Mouse (Mus musculus) embryonic facial prominence, embryonic 12.5 days (tissue): Measurements from ENCODE around the gene Pdk2. TPM values are rescaled to one million over a fixed set of nuclear protein-coding genes. Genes with fewer than 3 reads are reported as not detected.

Experiments used
- ATAC-seq: fragments of 200-750 bp; cut with Nextera tagmentation; 2 replicates; pipeline ENCODE4 v1.8.0; 2017; ENCODE audit not compliant: insufficient number of reproducible peaks, insufficient read depth, low FRiP score, low TSS enrichment
- H3K27ac ChIP-seq: fragments of 300-500 bp; sonication (generic); 2 replicates; pipeline ENCODE4 v1.5.1; 2016; ENCODE audit warnings: mild to moderate bottlenecking
- H3K27me3 ChIP-seq: fragments of 300-500 bp; sonication (generic); 2 replicates; pipeline ENCODE4 v1.6.1; 2016; ENCODE audit warnings: mild to moderate bottlenecking, moderate library complexity
- H3K36me3 ChIP-seq: fragments of 300-500 bp; sonication (generic); 2 replicates; pipeline ENCODE4 v1.6.1; 2016; ENCODE audit warnings: mild to moderate bottlenecking
- H3K4me1 ChIP-seq: fragments of 300-500 bp; sonication (generic); 2 replicates; pipeline ENCODE4 v1.6.1; 2016
- H3K4me2 ChIP-seq: fragments of 300-500 bp; sonication (generic); replicated peaks from 2 replicates; pipeline ENCODE4 v1.6.1; 2016; ENCODE audit warnings: mild to moderate bottlenecking, moderate library complexity
- H3K4me3 ChIP-seq: fragments of 300-500 bp; sonication (generic); 2 replicates; pipeline ENCODE4 v1.5.1; 2016; ENCODE audit warnings: mild to moderate bottlenecking
- H3K9ac ChIP-seq: fragments of 300-500 bp; sonication (generic); 2 replicates; pipeline ENCODE4 v1.6.1; 2016; ENCODE audit warnings: mild to moderate bottlenecking, moderate library complexity
- H3K9me3 ChIP-seq: fragments of 300-500 bp; sonication (generic); 2 replicates; pipeline ENCODE4 v1.6.1; 2016; ENCODE audit warnings: mild to moderate bottlenecking, moderate library complexity
- WGBS: fragments of 180-500 bp; shearing (Covaris S2); methylation state at CpG from one replicate; pipeline ENCODE4 v1.1.7; 2016; 5-methylcytosine and 5-hydroxymethylcytosine counted together
- polyA plus RNA-seq: library from polyadenylated mRNA; unstranded; fragments of >200 nt; fragmentation: Nextera tagmentation; extraction: Ambion mirVana; gene quantifications from 2 replicates; pipeline ENCODE4 v1.2.1, GENCODE M21; 2016

The Pdk2 gene
- polyA plus RNA-seq, 1 experiment from 2014 or later, result 30.4 TPM

GRCm38 (mm10) chr11:95069226-95069957, 28.2 kb upstream of the Pdk2 start:
- Histone ChIP-seq H3K4me1 (peaks cover 2% of the 10 kb centered on the region; the same call in 1 of the 2 replicates), H3K4me3 (no peak overlapping the region), H3K27ac (no peak overlapping the region), H3K36me3 (no peaks in the 10 kb centered on the region), H3K9me3 (no peaks in the 10 kb centered on the region), H3K4me2 (no peak overlapping the region), H3K9ac (no peak overlapping the region), H3K27me3 (peaks cover 4% of the 10 kb centered on the region)
- no peak for ATAC-seq
- 85% methylated on average over 10 of the region's 10 CpGs for WGBS

GRCm38 (mm10) chr11:95056768-95057501, 15.8 kb upstream of the Pdk2 start:
- 19% methylated on average over 19 of the region's 19 CpGs for WGBS
- Histone ChIP-seq H3K27me3 (peaks cover 13% of the 10 kb centered on the region), H3K9ac (no peak overlapping the region), H3K4me1 (peaks cover 11% of the 10 kb centered on the region; the same call in 1 of the 2 replicates), H3K4me2 (peak overlapping the region; percentile 26), H3K27ac (no peak overlapping the region), H3K36me3 (no peaks in the 10 kb centered on the region), H3K4me3 (no peak overlapping the region), H3K9me3 (no peaks in the 10 kb centered on the region)
- ATAC-seq, result peak; percentile 41; the same call in 1 of the 2 replicates

GRCm38 (mm10) chr11:95053062-95053461, 11.9 kb upstream of the Pdk2 start:
- Histone ChIP-seq H3K27ac (no peak overlapping the region), H3K9ac (no peak overlapping the region)

GRCm38 (mm10) chr11:95046980-95047680, 6.0 kb upstream of the Pdk2 start:
- Histone ChIP-seq H3K27ac (no peak overlapping the region), H3K9me3 (no peaks in the 10 kb centered on the region), H3K27me3 (no peaks in the 10 kb centered on the region), H3K36me3 (no peaks in the 10 kb centered on the region; the same call in 1 of the 2 replicates), H3K9ac (no peak overlapping the region), H3K4me2 (no peak overlapping the region), H3K4me1 (0 out of 2 replicates have a peak, but pooled peaks cover 2% of the 10 kb centered on the region), H3K4me3 (no peak overlapping the region)
- ATAC-seq, result peak; percentile 57; the same call in 1 of the 2 replicates
- 58% methylated on average over 9 of the region's 9 CpGs for WGBS

More at GRCm38 (mm10) chr11:95053062-95053461, 11.9 kb upstream of the Pdk2 start:
- Histone ChIP-seq H3K4me1 (peaks cover 11% of the 10 kb centered on the region; the same call in 1 of the 2 replicates), H3K9me3 (no peaks in the 10 kb centered on the region), H3K4me2 (no peak overlapping the region), H3K36me3 (no peaks in the 10 kb centered on the region), H3K27me3 (peaks cover 12% of the 10 kb centered on the region), H3K4me3 (no peak overlapping the region)
- ATAC-seq, result no peak
- WGBS, result 75% methylated on average over 9 of the region's 9 CpGs

- Histone ChIP-seq H3K27me3 (no peaks in the 10 kb centered on the region), H3K9me3 (no peaks in the 10 kb centered on the region), H3K4me1 (peaks cover 17% of the 10 kb centered on the region), H3K27ac (no peak overlapping the region), H3K36me3 (no peaks in the 10 kb centered on the region; the same call in 1 of the 2 replicates), H3K4me3 (no peak overlapping the region), H3K4me2 (no peak overlapping the region), H3K9ac (no peak overlapping the region)
- 51% methylated on average over 12 of the region's 13 CpGs for WGBS
- ATAC-seq, result no peak
These were observed 3.2 kb upstream of the Pdk2 start for GRCm38 (mm10) chr11:95044185-95044870.

GRCm38 (mm10) chr11:95043608-95044007, 2.5 kb upstream of the Pdk2 start:
- ATAC-seq, result no peak
- no peak overlapping the region for H3K4me3 ChIP-seq
- 56% methylated on average over 7 of the region's 7 CpGs for WGBS
- H3K27me3 ChIP-seq, result no peaks in the 10 kb centered on the region
- H3K9ac ChIP-seq, result no peak overlapping the region
- no peak overlapping the region for H3K4me2 ChIP-seq
- no peak overlapping the region for H3K27ac ChIP-seq
- H3K9me3 ChIP-seq, result no peaks in the 10 kb centered on the region
- no peaks in the 10 kb centered on the region; the same call in 1 of the 2 replicates for H3K36me3 ChIP-seq
- H3K4me1 ChIP-seq, result peaks cover 17% of the 10 kb centered on the region

- H3K9ac ChIP-seq, result no peak overlapping the region
- no peaks in the 10 kb centered on the region; the same call in 1 of the 2 replicates for H3K36me3 ChIP-seq
- H3K27ac ChIP-seq, result no peak overlapping the region
- 92% methylated on average over 4 of the region's 4 CpGs for WGBS
- no peak overlapping the region for H3K4me3 ChIP-seq
- H3K4me1 ChIP-seq, result peaks cover 17% of the 10 kb centered on the region
- no peaks in the 10 kb centered on the region for H3K27me3 ChIP-seq
- no peak overlapping the region for H3K4me2 ChIP-seq
- ATAC-seq, result no peak
- no peaks in the 10 kb centered on the region for H3K9me3 ChIP-seq
These were observed 1.9 kb upstream of the Pdk2 start for GRCm38 (mm10) chr11:95043060-95043459.

GRCm38 (mm10) chr11:95042096-95042495, 942 bp upstream of the Pdk2 start:
- H3K9ac ChIP-seq, result peak overlapping the region; percentile 34
- WGBS, result under 1% methylated on average over 11 of the region's 11 CpGs
- H3K27me3 ChIP-seq, result no peaks in the 10 kb centered on the region
- no peak for ATAC-seq
- H3K4me1 ChIP-seq, result peaks cover 17% of the 10 kb centered on the region
- peak overlapping the region; percentile 73 for H3K4me3 ChIP-seq
- peak overlapping the region; percentile 74 for H3K4me2 ChIP-seq
- peak overlapping the region; percentile 51; the same call in 1 of the 2 replicates for H3K27ac ChIP-seq
- no peaks in the 10 kb centered on the region; the same call in 1 of the 2 replicates for H3K36me3 ChIP-seq
- H3K9me3 ChIP-seq, result no peaks in the 10 kb centered on the region

GRCm38 (mm10) chr11:95040491-95041138, 539 bp downstream of the Pdk2 start:
- no peaks in the 10 kb centered on the region for H3K9me3 ChIP-seq
- WGBS, result under 1% methylated on average over 20 of the region's 20 CpGs
- no peaks in the 10 kb centered on the region for H3K27me3 ChIP-seq
- ATAC-seq, result peak; percentile 5; the same call in 1 of the 2 replicates
- peak overlapping the region; percentile 74 for H3K4me2 ChIP-seq
- no peaks in the 10 kb centered on the region; the same call in 1 of the 2 replicates for H3K36me3 ChIP-seq
- H3K4me3 ChIP-seq, result peak overlapping the region; percentile 73
- H3K27ac ChIP-seq, result peak overlapping the region; percentile 63
- H3K9ac ChIP-seq, result peak overlapping the region; percentile 73
- H3K4me1 ChIP-seq, result peaks cover 17% of the 10 kb centered on the region

- peak overlapping the region; percentile 73; the same call in 1 of the 2 replicates for H3K9ac ChIP-seq
These were observed 1.4 kb downstream of the Pdk2 start for GRCm38 (mm10) chr11:95039766-95040165.

More at GRCm38 (mm10) chr11:95039766-95040165, 1.4 kb downstream of the Pdk2 start:
- Histone ChIP-seq H3K4me2 (peak overlapping the region; percentile 74), H3K4me3 (0 out of 2 replicates have a peak overlapping the region, but pooled peaks have one; percentile 73), H3K27ac (no peak overlapping the region), H3K9me3 (no peaks in the 10 kb centered on the region), H3K36me3 (no peaks in the 10 kb centered on the region; the same call in 1 of the 2 replicates), H3K4me1 (peaks cover 17% of the 10 kb centered on the region), H3K27me3 (no peaks in the 10 kb centered on the region)
- no peak for ATAC-seq
- 88% methylated on average over 4 of the region's 4 CpGs for WGBS
